Mouse (Mus musculus): ENCODE results near the gene Ap2s1.

Gene Ap2s1

DNA sequence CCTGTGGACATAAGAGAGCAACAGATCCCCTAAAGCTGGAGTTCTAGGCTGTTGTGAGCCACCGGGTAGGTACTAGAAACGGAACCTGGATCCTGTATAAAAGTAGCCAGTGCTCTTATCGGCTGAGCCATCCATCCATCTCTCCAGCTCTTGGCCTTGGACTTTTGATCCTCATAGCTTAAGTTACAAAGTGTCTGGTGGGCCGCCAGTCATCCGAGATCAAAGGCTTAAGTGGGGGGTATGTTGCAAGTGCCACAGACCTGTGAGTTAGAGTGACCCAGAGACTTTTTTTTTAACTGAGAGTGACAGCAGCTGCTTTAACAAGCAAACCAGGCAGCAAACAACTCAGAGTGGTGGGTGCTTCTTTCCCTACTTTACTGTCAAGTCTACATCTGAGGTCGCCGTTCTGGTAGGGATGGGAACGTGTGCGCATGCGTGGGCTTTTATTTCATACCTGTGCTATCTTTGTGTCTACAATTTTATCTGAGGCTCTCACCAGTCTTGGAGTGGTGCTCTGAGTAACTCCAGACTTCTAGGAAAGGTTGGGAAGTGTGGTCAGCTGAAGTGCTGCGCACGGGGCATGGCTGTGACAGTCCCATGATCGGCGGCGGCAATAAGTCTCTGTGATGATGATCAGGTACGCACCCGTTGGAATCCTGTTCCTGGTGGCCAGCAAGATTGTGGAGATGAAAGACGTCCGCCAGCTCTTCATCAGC, 55.0 kb downstream of the Ap2s1 start:
- DNase-seq (ENCODE audit: low read depth, low spot score) = no peak

DNA sequence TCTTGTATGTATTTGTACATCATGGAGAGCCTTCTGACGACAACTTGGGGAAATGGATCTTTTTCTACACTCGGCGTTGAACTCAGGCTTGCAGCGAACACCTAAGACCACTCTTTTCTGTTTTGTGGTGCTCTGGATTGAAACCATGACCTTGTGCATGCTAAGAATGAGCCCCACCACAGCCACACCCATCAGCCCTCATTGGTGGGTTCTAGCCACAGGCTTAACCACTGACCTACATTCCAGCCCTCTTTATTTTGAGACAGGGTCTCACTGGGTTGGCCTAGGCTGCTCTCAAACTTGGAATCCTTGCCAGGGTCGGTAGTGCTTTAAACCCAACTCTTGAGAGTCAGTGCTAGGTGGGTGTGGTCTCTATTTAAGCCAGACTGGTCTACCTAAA, 56.7 kb downstream of the Ap2s1 start:
- DNase-seq (ENCODE audit: low read depth, low spot score) = no peak

All from R1 (cell line).